Mouse (Mus musculus): ENCODE measurements around the gene Gna12. TPM values are rescaled to one million over a fixed set of nuclear protein-coding genes. Genes with fewer than 3 reads are reported as not detected.
A peak's percentile ranks its signal among the peaks of the same experiment; 100 is the strongest.

The Gna12 gene
- polyA plus RNA-seq, 1 experiment from 2014 or later = 23.8 TPM

- Histone ChIP-seq H3K4me3 (replicated peaks; ENCODE audit: low read length) (no peak overlapping the region), H3K9ac (no peak overlapping the region), H3K4me2 (replicated peaks) (no peak overlapping the region), H3K36me3 (replicated peaks; ENCODE audit: control insufficient read depth, insufficient read depth) (peaks cover 48% of the 10 kb centered on the region), H3K9me3 (ENCODE audit: control insufficient read depth, low read length) (no peaks in the 10 kb centered on the region), H3K27ac (no peak overlapping the region), H3K4me1 (replicated peaks; ENCODE audit: control insufficient read depth, insufficient read depth, low read length) (no peaks in the 10 kb centered on the region), H3K27me3 (ENCODE audit: control insufficient read depth, insufficient read depth, low read length) (no peaks in the 10 kb centered on the region)
- DNase-seq (ENCODE audit: low spot score) = no peak
- WGBS = 90% methylated on average over 4 of the region's 4 CpGs
- ATAC-seq (ENCODE audit: low FRiP score) = no peak
These were observed 67.7 kb downstream of the Gna12 start for GRCm38 (mm10) chr5:140762540-140762939.

- H3K9me3 ChIP-seq (ENCODE audit: control insufficient read depth, low read length) = no peaks in the 10 kb centered on the region
- H3K27me3 ChIP-seq (ENCODE audit: control insufficient read depth, insufficient read depth, low read length) = no peaks in the 10 kb centered on the region
- H3K27ac ChIP-seq = no peak overlapping the region
- H3K36me3 ChIP-seq (replicated peaks; ENCODE audit: control insufficient read depth, insufficient read depth) = peaks cover 53% of the 10 kb centered on the region
- DNase-seq (ENCODE audit: low spot score) (no peak), ATAC-seq (ENCODE audit: low FRiP score) (no peak)
- H3K4me2 ChIP-seq (replicated peaks) = no peak overlapping the region
- no peak overlapping the region for H3K9ac ChIP-seq
- H3K4me1 ChIP-seq (replicated peaks; ENCODE audit: control insufficient read depth, insufficient read depth, low read length) = no peaks in the 10 kb centered on the region
- 78% methylated on average over 8 of the region's 8 CpGs for WGBS
- H3K4me3 ChIP-seq (replicated peaks; ENCODE audit: low read length) = no peak overlapping the region
These were observed 71.4 kb downstream of the Gna12 start for GRCm38 (mm10) chr5:140758864-140759263.

GRCm38 (mm10) chr5:140753223-140753622, 77.0 kb downstream of the Gna12 start:
- peaks cover 12% of the 10 kb centered on the region for H3K36me3 ChIP-seq (replicated peaks; ENCODE audit: control insufficient read depth, insufficient read depth)
- H3K4me3 ChIP-seq (replicated peaks; ENCODE audit: low read length) = no peak overlapping the region
- no peak overlapping the region for H3K4me2 ChIP-seq (replicated peaks)
- H3K27me3 ChIP-seq (ENCODE audit: control insufficient read depth, insufficient read depth, low read length) = no peaks in the 10 kb centered on the region
- DNase-seq (ENCODE audit: low spot score) (no peak), ATAC-seq (ENCODE audit: low FRiP score) (no peak)
- H3K9me3 ChIP-seq (ENCODE audit: control insufficient read depth, low read length) = no peaks in the 10 kb centered on the region
- 43% methylated on average over 5 of the region's 5 CpGs for WGBS
- H3K27ac ChIP-seq = no peak overlapping the region
- H3K4me1 ChIP-seq (replicated peaks; ENCODE audit: control insufficient read depth, insufficient read depth, low read length) = no peaks in the 10 kb centered on the region; the same call in 1 of the 2 replicates
- H3K9ac ChIP-seq = no peak overlapping the region

- no peak for DNase-seq (ENCODE audit: low spot score)
- H3K4me3 ChIP-seq (replicated peaks; ENCODE audit: low read length) = no peak overlapping the region
- no peak overlapping the region for H3K9ac ChIP-seq
- no peaks in the 10 kb centered on the region for H3K27me3 ChIP-seq (ENCODE audit: control insufficient read depth, insufficient read depth, low read length)
- H3K4me1 ChIP-seq (replicated peaks; ENCODE audit: control insufficient read depth, insufficient read depth, low read length) = no peaks in the 10 kb centered on the region; the same call in 1 of the 2 replicates
- ATAC-seq (ENCODE audit: low FRiP score) = no peak
- no peaks in the 10 kb centered on the region for H3K9me3 ChIP-seq (ENCODE audit: control insufficient read depth, low read length)
- H3K27ac ChIP-seq = no peak overlapping the region
- H3K4me2 ChIP-seq (replicated peaks) = no peak overlapping the region
- peaks cover 6% of the 10 kb centered on the region for H3K36me3 ChIP-seq (replicated peaks; ENCODE audit: control insufficient read depth, insufficient read depth)
- WGBS = 97% methylated on average over 3 of the region's 3 CpGs
These were observed 77.6 kb downstream of the Gna12 start for GRCm38 (mm10) chr5:140752639-140753038.

- Histone ChIP-seq H3K9me3 (ENCODE audit: control insufficient read depth, low read length) (no peaks in the 10 kb centered on the region), H3K36me3 (replicated peaks; ENCODE audit: control insufficient read depth, insufficient read depth) (0 out of 2 replicates have a peak, but pooled peaks cover under 1% of the 10 kb centered on the region), H3K4me2 (replicated peaks) (no peak overlapping the region), H3K4me1 (replicated peaks; ENCODE audit: control insufficient read depth, insufficient read depth, low read length) (no peaks in the 10 kb centered on the region; the same call in 1 of the 2 replicates), H3K27ac (no peak overlapping the region), H3K4me3 (replicated peaks; ENCODE audit: low read length) (no peak overlapping the region), H3K27me3 (ENCODE audit: control insufficient read depth, insufficient read depth, low read length) (no peaks in the 10 kb centered on the region), H3K9ac (no peak overlapping the region)
- ATAC-seq (ENCODE audit: low FRiP score) (no peak), DNase-seq (ENCODE audit: low spot score) (no peak)
- 95% methylated on average over 15 of the region's 15 CpGs for WGBS
These were observed 78.2 kb downstream of the Gna12 start for GRCm38 (mm10) chr5:140752041-140752440.

- Histone ChIP-seq H3K9me3 (ENCODE audit: control insufficient read depth, low read length) (no peaks in the 10 kb centered on the region), H3K27ac (no peak overlapping the region), H3K9ac (no peak overlapping the region), H3K27me3 (ENCODE audit: control insufficient read depth, insufficient read depth, low read length) (no peaks in the 10 kb centered on the region), H3K4me2 (replicated peaks) (no peak overlapping the region), H3K4me1 (replicated peaks; ENCODE audit: control insufficient read depth, insufficient read depth, low read length) (no peaks in the 10 kb centered on the region; the same call in 1 of the 2 replicates), H3K36me3 (replicated peaks; ENCODE audit: control insufficient read depth, insufficient read depth) (no peaks in the 10 kb centered on the region), H3K4me3 (replicated peaks; ENCODE audit: low read length) (no peak overlapping the region)
- 0% methylated on average over 1 of the region's 2 CpGs for WGBS
- ATAC-seq (ENCODE audit: low FRiP score) = no peak
- DNase-seq (ENCODE audit: low spot score) = no peak
These were observed 79.3 kb downstream of the Gna12 start for GRCm38 (mm10) chr5:140750925-140751324.

- 22% methylated on average over 12 of the region's 12 CpGs for WGBS
- Histone ChIP-seq H3K36me3 (replicated peaks; ENCODE audit: control insufficient read depth, insufficient read depth) (no peaks in the 10 kb centered on the region), H3K4me1 (replicated peaks; ENCODE audit: control insufficient read depth, insufficient read depth, low read length) (no peaks in the 10 kb centered on the region; the same call in 1 of the 2 replicates), H3K9ac (peak overlapping the region; percentile 35; the same call in 1 of the 2 replicates), H3K4me2 (replicated peaks) (peak overlapping the region; percentile 42), H3K27ac (no peak overlapping the region), H3K27me3 (ENCODE audit: control insufficient read depth, insufficient read depth, low read length) (no peaks in the 10 kb centered on the region), H3K9me3 (ENCODE audit: control insufficient read depth, low read length) (no peaks in the 10 kb centered on the region), H3K4me3 (replicated peaks; ENCODE audit: low read length) (peak overlapping the region; percentile 16)
- peak; percentile 77 for DNase-seq (ENCODE audit: low spot score)
- ATAC-seq (ENCODE audit: low FRiP score) = peak; percentile 75
These were observed 81.0 kb downstream of the Gna12 start for GRCm38 (mm10) chr5:140749062-140749875.

- Histone ChIP-seq H3K4me3 (replicated peaks; ENCODE audit: low read length) (no peak overlapping the region), H3K9ac (no peak overlapping the region), H3K27me3 (ENCODE audit: control insufficient read depth, insufficient read depth, low read length) (no peaks in the 10 kb centered on the region), H3K27ac (no peak overlapping the region), H3K9me3 (ENCODE audit: control insufficient read depth, low read length) (no peaks in the 10 kb centered on the region), H3K4me1 (replicated peaks; ENCODE audit: control insufficient read depth, insufficient read depth, low read length) (no peaks in the 10 kb centered on the region; the same call in 1 of the 2 replicates), H3K36me3 (replicated peaks; ENCODE audit: control insufficient read depth, insufficient read depth) (no peaks in the 10 kb centered on the region), H3K4me2 (replicated peaks) (no peak overlapping the region)
- no peak for ATAC-seq (ENCODE audit: low FRiP score)
- no peak for DNase-seq (ENCODE audit: low spot score)
- 84% methylated on average over 10 of the region's 10 CpGs for WGBS
These were observed 81.8 kb downstream of the Gna12 start for GRCm38 (mm10) chr5:140748425-140748824.

- WGBS = 27% methylated on average over 12 of the region's 12 CpGs
- Histone ChIP-seq H3K4me3 (replicated peaks; ENCODE audit: low read length) (no peak overlapping the region), H3K27me3 (ENCODE audit: control insufficient read depth, insufficient read depth, low read length) (no peaks in the 10 kb centered on the region), H3K9ac (no peak overlapping the region), H3K9me3 (ENCODE audit: control insufficient read depth, low read length) (no peaks in the 10 kb centered on the region), H3K36me3 (replicated peaks; ENCODE audit: control insufficient read depth, insufficient read depth) (no peaks in the 10 kb centered on the region), H3K27ac (no peak overlapping the region), H3K4me2 (replicated peaks) (no peak overlapping the region), H3K4me1 (replicated peaks; ENCODE audit: control insufficient read depth, insufficient read depth, low read length) (no peaks in the 10 kb centered on the region)
- no peak for DNase-seq (ENCODE audit: low spot score)
- peak; percentile 64; the same call in 1 of the 2 replicates for ATAC-seq (ENCODE audit: low FRiP score)
These were observed 86.5 kb downstream of the Gna12 start for GRCm38 (mm10) chr5:140743706-140744131.
